Mouse (Mus musculus) adrenal gland, postnatal 36 days (tissue): Measurements from ENCODE around the gene Phgr1. TPM values are rescaled to one million over a fixed set of nuclear protein-coding genes. Genes with fewer than 3 reads are reported as not detected.

Experiments
- DNase-seq, 2 experiments: peaks; one replicate each; pipeline ENCODE4 v3.0.0; 2021; ENCODE audit warnings: mixed read lengths in 1 of 2
- total RNA-seq, 2 experiments: library from RNA; stranded (reverse); gene quantifications; 2 replicates each; pipeline ENCODE4 v1.2.3; 2021

The Phgr1 gene
- total RNA-seq, 2 experiments from 2014 or later = not detected

- DNase-seq = no peak
These were observed 51.8 kb downstream of the Phgr1 start for GRCm38 (mm10) chr2:118824396-118824795.

Other genes with a start within 250 kb of the Phgr1 start
- 10 to 100 TPM; 10.9 to 14.1 TPM for gene Bmf, start 223.1 kb upstream of the Phgr1 start, total RNA-seq
- 1 to 10 TPM; 4.9 to 6.5 TPM for gene Bub1b, start 174.6 kb upstream of the Phgr1 start, total RNA-seq
- 10 to 100 TPM; 17.9 to 26.0 TPM for gene Pak6, start 109.5 kb upstream of the Phgr1 start, total RNA-seq
- gene Ankrd63, start 68.8 kb upstream of the Phgr1 start, total RNA-seq = under 1 TPM; 0.10 to 0.30 TPM
- gene Plcb2, start 44.3 kb upstream of the Phgr1 start, total RNA-seq = 1 to 10 TPM; 1.4 to 1.7 TPM
- 10 to 100 TPM; 35.5 to 40.5 TPM for gene Inafm2, start 27.0 kb upstream of the Phgr1 start, total RNA-seq
- gene Ccdc9b, start 10.1 kb upstream of the Phgr1 start, total RNA-seq = 1 to 10 TPM; 4.8 to 5.6 TPM
- gene Disp2, start 7.0 kb downstream of the Phgr1 start, total RNA-seq = 10 to 100 TPM; 20.6 to 26.4 TPM
- 1 to 10 TPM; 5.8 to 6.6 TPM for gene Knstrn, start 41.2 kb downstream of the Phgr1 start, total RNA-seq
- gene Ivd, start 89.2 kb downstream of the Phgr1 start, total RNA-seq = 100 to 1,000 TPM; 171 to 443 TPM
- gene Bahd1, start 127.6 kb downstream of the Phgr1 start, total RNA-seq = 10 to 100 TPM; 40.3 to 42.3 TPM
- 10 to 100 TPM in 1 of 2 experiments, 1 to 10 TPM in 1; 9.7 to 15.0 TPM for gene Chst14, start 153.7 kb downstream of the Phgr1 start, total RNA-seq